Comparison of ENCODE assay signal across 8 mouse cellular contexts in genomic region chr17:88042099-88043086, GRCm38 (mm10). TPM values are rescaled to one million over a fixed set of nuclear protein-coding genes. Genes with fewer than 3 reads are reported as not detected.
DNase-seq lines count a peak whose midpoint lies in the region; ATAC-seq and TF ChIP-seq lines count a peak whose summit lies in the region.

No protein-coding gene starts in this region.

- DNase-seq in heart, embryonic 10.5 days (ENCODE audit: low spot score): no peak
- DNase-seq in kidney, postnatal 0 days (ENCODE audit: low spot score): peak; percentile 59
- DNase-seq in right cerebral cortex, postnatal 14 days: no peak
- no peak for DNase-seq in cerebellum, adult 8-10 months

- no peak for ATAC-seq in heart, embryonic 13.5 days (ENCODE audit: extremely low read depth, insufficient number of reproducible peaks, low FRiP score, low TSS enrichment)
- peak; percentile 85 for ATAC-seq in forebrain, embryonic 16.5 days
- ATAC-seq in kidney, postnatal 0 days (replicated peaks; ENCODE audit: low FRiP score, low read depth): peak; percentile 84
- peak; percentile 66; the same call in 1 of the 2 replicates for ATAC-seq in stomach, embryonic 15.5 days (ENCODE audit: insufficient read depth, low FRiP score, low read depth)

- peaks cover 32% of the 10 kb centered on the region for H3K4me1 ChIP-seq in heart, embryonic 13.5 days
- peaks cover 21% of the 10 kb centered on the region for H3K4me1 ChIP-seq in heart, embryonic 10.5 days
- peaks cover 15% of the 10 kb centered on the region for H3K4me1 ChIP-seq in forebrain, embryonic 16.5 days (replicated peaks; ENCODE audit: control insufficient read depth, insufficient read depth, low read length)
- peaks cover 13% of the 10 kb centered on the region; the same call in 1 of the 2 replicates for H3K4me1 ChIP-seq in kidney, postnatal 0 days (replicated peaks; ENCODE audit: insufficient read depth, low read length)
- peaks cover 42% of the 10 kb centered on the region for H3K4me1 ChIP-seq in megakaryocyte, embryonic 14.5 days
- peaks cover 12% of the 10 kb centered on the region; the same call in 1 of the 2 replicates for H3K4me1 ChIP-seq in stomach, embryonic 15.5 days

- no peak for TF ChIP-seq CTCF in kidney, postnatal 0 days (IDR thresholded peaks at IDR 0.05; ENCODE audit: low read depth)

- no peak overlapping the region for H3K4me3 ChIP-seq in heart, embryonic 13.5 days
- no peak overlapping the region for H3K4me3 ChIP-seq in heart, embryonic 10.5 days
- no peak overlapping the region for H3K4me3 ChIP-seq in forebrain, embryonic 16.5 days (replicated peaks; ENCODE audit: low read length)
- no peak overlapping the region for H3K4me3 ChIP-seq in kidney, postnatal 0 days (replicated peaks; ENCODE audit: low read depth, low read length)
- peak overlapping the region; percentile 56 for H3K4me3 ChIP-seq in megakaryocyte, embryonic 14.5 days (replicated peaks)
- no peak overlapping the region for H3K4me3 ChIP-seq in stomach, embryonic 15.5 days (replicated peaks)

- no peaks in the 10 kb centered on the region; the same call in 1 of the 2 replicates for H3K36me3 ChIP-seq in heart, embryonic 13.5 days
- H3K36me3 ChIP-seq in heart, embryonic 10.5 days: 0 out of 2 replicates have a peak, but pooled peaks cover 3% of the 10 kb centered on the region
- H3K36me3 ChIP-seq in forebrain, embryonic 16.5 days (ENCODE audit: control insufficient read depth, insufficient read depth): no peaks in the 10 kb centered on the region
- H3K36me3 ChIP-seq in kidney, postnatal 0 days (ENCODE audit: insufficient read depth, low read length): no peaks in the 10 kb centered on the region
- peaks cover 8% of the 10 kb centered on the region for H3K36me3 ChIP-seq in megakaryocyte, embryonic 14.5 days (replicated peaks; ENCODE audit: low read length)
- no peaks in the 10 kb centered on the region for H3K36me3 ChIP-seq in stomach, embryonic 15.5 days

- H3K27ac ChIP-seq in heart, embryonic 13.5 days (replicated peaks): no peak overlapping the region
- H3K27ac ChIP-seq in heart, embryonic 10.5 days: no peak overlapping the region
- no peak overlapping the region for H3K27ac ChIP-seq in forebrain, embryonic 16.5 days (ENCODE audit: low read length)
- H3K27ac ChIP-seq in kidney, postnatal 0 days: no peak overlapping the region
- no peak overlapping the region; the same call in 1 of the 2 replicates for H3K27ac ChIP-seq in stomach, embryonic 15.5 days

- WGBS in heart, embryonic 13.5 days: 56% methylated on average over 12 of the region's 12 CpGs
- whole genome bisulfite sequencing in heart, embryonic 10.5 days: 63% methylated on average over 12 of the region's 12 CpGs
- 55% methylated on average over 12 of the region's 12 CpGs for WGBS in forebrain, embryonic 16.5 days
- WGBS in kidney, postnatal 0 days: 53% methylated on average over 12 of the region's 12 CpGs
- WGBS in stomach, embryonic 15.5 days: 38% methylated on average over 12 of the region's 12 CpGs

- no peak overlapping the region for H3K9ac ChIP-seq in heart, embryonic 13.5 days
- no peak overlapping the region for H3K9ac ChIP-seq in forebrain, embryonic 16.5 days (replicated peaks; ENCODE audit: low read depth, low read length)
- H3K9ac ChIP-seq in kidney, postnatal 0 days (ENCODE audit: low read depth, low read length): no peak overlapping the region
- no peak overlapping the region for H3K9ac ChIP-seq in stomach, embryonic 15.5 days

- peak overlapping the region; percentile 18; the same call in 1 of the 2 replicates for H3K4me2 ChIP-seq in heart, embryonic 13.5 days
- H3K4me2 ChIP-seq in forebrain, embryonic 16.5 days (ENCODE audit: low read length): no peak overlapping the region
- peak overlapping the region; percentile 16; the same call in 1 of the 2 replicates for H3K4me2 ChIP-seq in kidney, postnatal 0 days (ENCODE audit: low read length)
- no peak overlapping the region for H3K4me2 ChIP-seq in stomach, embryonic 15.5 days

- H3K27me3 ChIP-seq in heart, embryonic 13.5 days (replicated peaks): no peaks in the 10 kb centered on the region
- no peaks in the 10 kb centered on the region for H3K27me3 ChIP-seq in heart, embryonic 10.5 days (ENCODE audit: insufficient read depth, poor library complexity, severe bottlenecking)
- H3K27me3 ChIP-seq in forebrain, embryonic 16.5 days (replicated peaks; ENCODE audit: control insufficient read depth, insufficient read depth, low read length): no peaks in the 10 kb centered on the region
- no peaks in the 10 kb centered on the region for H3K27me3 ChIP-seq in kidney, postnatal 0 days (ENCODE audit: insufficient read depth, low read length)
- H3K27me3 ChIP-seq in megakaryocyte, embryonic 14.5 days (replicated peaks): no peaks in the 10 kb centered on the region
- no peaks in the 10 kb centered on the region for H3K27me3 ChIP-seq in stomach, embryonic 15.5 days (replicated peaks)

- no peaks in the 10 kb centered on the region for H3K9me3 ChIP-seq in heart, embryonic 13.5 days
- H3K9me3 ChIP-seq in heart, embryonic 10.5 days: no peaks in the 10 kb centered on the region
- H3K9me3 ChIP-seq in forebrain, embryonic 16.5 days (ENCODE audit: control insufficient read depth, low read length): no peaks in the 10 kb centered on the region
- H3K9me3 ChIP-seq in kidney, postnatal 0 days (replicated peaks; ENCODE audit: low read length): no peaks in the 10 kb centered on the region
- no peaks in the 10 kb centered on the region for H3K9me3 ChIP-seq in megakaryocyte, embryonic 14.5 days
- no peaks in the 10 kb centered on the region for H3K9me3 ChIP-seq in stomach, embryonic 15.5 days

RNA-seq across cellular contexts. Expression of gene Fbxo11, which starts 22.7 kb away (rescaled TPM):
- polyA plus RNA-seq in heart, embryonic 13.5 days (2015; fragmentation: Nextera tagmentation; extraction: Ambion mirVana): 9.8 and 9.9 TPM in 2 replicates
- 11.0 TPM in 2 replicates for polyA plus RNA-seq in heart, embryonic 10.5 days (2016; fragmentation: Nextera tagmentation; extraction: Ambion mirVana)
- 33.0 and 34.1 TPM in 2 replicates for polyA plus RNA-seq in forebrain, embryonic 16.5 days (2015; fragmentation: Nextera tagmentation; extraction: Ambion mirVana)
- polyA plus RNA-seq in kidney, postnatal 0 days (2015; fragmentation: Nextera tagmentation; extraction: Ambion mirVana): 15.3 and 16.2 TPM in 2 replicates
- polyA plus RNA-seq in megakaryocyte, embryonic 14.5 days (2012; ENCODE audit: insufficient read depth, low replicate concordance): 1.1 TPM in 2 replicates
- 15.2 and 16.3 TPM in 2 replicates for polyA plus RNA-seq in stomach, embryonic 15.5 days (2015; fragmentation: Nextera tagmentation; extraction: Ambion mirVana)

Comparison
In these comparisons a context has a peak if more than half of its experiments do, and no peak if none do; other contexts are left out.
1. H3K4me2 ChIP-seq: peak in heart, embryonic 13.5 days (single experiment) and kidney, postnatal 0 days (single experiment); none in forebrain, embryonic 16.5 days (single experiment) and stomach, embryonic 15.5 days (single experiment).